Mouse (Mus musculus) small intestine, adult 2 months (tissue): ENCODE results near the gene Cntnap5a. TPM values are rescaled to one million over a fixed set of nuclear protein-coding genes. Genes with fewer than 3 reads are reported as not detected.

Experiments used
- H3K27ac ChIP-seq: fragments of 200-500 bp; 2 replicates; pipeline ENCODE4 v1.5.1; 2012; ENCODE audit warnings: low read depth, low read length, control low read depth, inconsistent platforms; ENCODE audit not compliant: insufficient read depth
- H3K27me3 ChIP-seq: fragments of 200-500 bp; 2 replicates; pipeline ENCODE4 v1.6.1; 2012; ENCODE audit warnings: mild to moderate bottlenecking, moderate library complexity, low read length, inconsistent platforms; ENCODE audit not compliant: control insufficient read depth, insufficient read depth
- H3K36me3 ChIP-seq: fragments of 200-500 bp; 2 replicates; pipeline ENCODE4 v1.6.1; 2012; ENCODE audit warnings: mild to moderate bottlenecking, low read length, control low read depth, inconsistent platforms; ENCODE audit not compliant: control insufficient read depth, insufficient read depth
- H3K4me1 ChIP-seq: fragments of 200-500 bp; 2 replicates; pipeline ENCODE4 v1.6.1; 2012; ENCODE audit warnings: low read length, inconsistent platforms, mixed read lengths; ENCODE audit not compliant: control insufficient read depth, insufficient read depth, insufficient read length
- H3K4me3 ChIP-seq: fragments of 200-500 bp; 2 replicates; pipeline ENCODE4 v1.5.1; 2012; ENCODE audit warnings: low read depth, mild to moderate bottlenecking, control low read depth, inconsistent platforms, low read length, moderate library complexity
- CTCF ChIP-seq: fragments of 200-500 bp; IDR thresholded peaks from 2 replicates; pipeline ENCODE4 v1.5.1; 2012; ENCODE audit warnings: low read depth, mild to moderate bottlenecking, control low read depth, inconsistent platforms, low read length, moderate library complexity, mixed read lengths; ENCODE audit not compliant: insufficient replicate concordance, insufficient read length; ENCODE audit errors: extremely low read depth
- POLR2A ChIP-seq: fragments of 200-500 bp; IDR thresholded peaks from 2 replicates; pipeline ENCODE4 v1.6.1; 2012; ENCODE audit warnings: low read depth, mild to moderate bottlenecking, control low read depth, inconsistent platforms, low read length, moderate library complexity
- WGBS: fragments of 180-500 bp; shearing (Covaris S2); methylation state at CpG from one replicate; pipeline ENCODE4 v1.1.7; 2018; 5-methylcytosine and 5-hydroxymethylcytosine counted together
- polyA plus RNA-seq: library from polyadenylated mRNA; depleted of rRNA; stranded (reverse); fragments of >200 nt; gene quantifications from 2 replicates; pipeline ENCODE4 v1.2.3, GENCODE M21; 2012

The Cntnap5a gene
- polyA plus RNA-seq, 1 experiment = 0.06 TPM

GRCm38 (mm10) chr1:115784737-115785136 is 100.2 kb downstream of the Cntnap5a start:
- 58% methylated on average over 5 of the region's 5 CpGs for WGBS
- no peaks in the 10 kb centered on the region for H3K4me1 ChIP-seq

GRCm38 (mm10) chr1:115842591-115842990 is 158.0 kb downstream of the Cntnap5a start:
- TF ChIP-seq POLR2A (no peak), CTCF (no peak)
- Histone ChIP-seq H3K4me3 (no peak overlapping the region), H3K27ac (no peak overlapping the region), H3K27me3 (no peaks in the 10 kb centered on the region), H3K4me1 (no peaks in the 10 kb centered on the region), H3K36me3 (no peaks in the 10 kb centered on the region)
- 83% methylated on average over 4 of the region's 4 CpGs for WGBS

More at GRCm38 (mm10) chr1:115784737-115785136, 100.2 kb downstream of the Cntnap5a start:
- Histone ChIP-seq H3K36me3 (no peaks in the 10 kb centered on the region), H3K27me3 (no peaks in the 10 kb centered on the region), H3K4me3 (no peak overlapping the region), H3K27ac (no peak overlapping the region)
- TF ChIP-seq CTCF (no peak), POLR2A (no peak)

GRCm38 (mm10) chr1:115847605-115848004 is 163.0 kb downstream of the Cntnap5a start:
- Histone ChIP-seq H3K4me1 (no peaks in the 10 kb centered on the region), H3K4me3 (no peak overlapping the region), H3K27me3 (no peaks in the 10 kb centered on the region), H3K27ac (no peak overlapping the region), H3K36me3 (no peaks in the 10 kb centered on the region)
- WGBS = 60% methylated on average over 2 of the region's 2 CpGs
- TF ChIP-seq CTCF (no peak), POLR2A (no peak)

GRCm38 (mm10) chr1:115852206-115852605 is 167.7 kb downstream of the Cntnap5a start:
- no peak for TF ChIP-seq CTCF
- TF ChIP-seq POLR2A = no peak
- H3K27me3 ChIP-seq = no peaks in the 10 kb centered on the region
- H3K4me1 ChIP-seq = no peaks in the 10 kb centered on the region
- no peak overlapping the region for H3K4me3 ChIP-seq
- no peaks in the 10 kb centered on the region for H3K36me3 ChIP-seq
- no peak overlapping the region for H3K27ac ChIP-seq

GRCm38 (mm10) chr1:115918396-115918795 is 233.8 kb downstream of the Cntnap5a start:
- Histone ChIP-seq H3K36me3 (no peaks in the 10 kb centered on the region), H3K27me3 (no peaks in the 10 kb centered on the region), H3K4me3 (no peak overlapping the region), H3K27ac (no peak overlapping the region), H3K4me1 (no peaks in the 10 kb centered on the region)
- WGBS = 45% methylated on average over 1 of the region's 1 CpGs
- TF ChIP-seq POLR2A (no peak), CTCF (no peak)

GRCm38 (mm10) chr1:115925953-115926665 is 241.6 kb downstream of the Cntnap5a start:
- H3K27ac ChIP-seq = no peak overlapping the region
- TF ChIP-seq CTCF (no peak), POLR2A (no peak)
- no peaks in the 10 kb centered on the region for H3K4me1 ChIP-seq
- WGBS = 93% methylated on average over 1 of the region's 1 CpGs
- no peaks in the 10 kb centered on the region for H3K27me3 ChIP-seq
- no peaks in the 10 kb centered on the region for H3K36me3 ChIP-seq
- no peak overlapping the region for H3K4me3 ChIP-seq

- no peaks in the 10 kb centered on the region for H3K36me3 ChIP-seq
- TF ChIP-seq POLR2A (no peak), CTCF (no peak)
- H3K4me1 ChIP-seq = no peaks in the 10 kb centered on the region
- H3K4me3 ChIP-seq = no peak overlapping the region
- no peaks in the 10 kb centered on the region for H3K27me3 ChIP-seq
- no peak overlapping the region for H3K27ac ChIP-seq
- 36% methylated on average over 1 of the region's 1 CpGs for WGBS
Measured at GRCm38 (mm10) chr1:115932045-115932444, 247.5 kb downstream of the Cntnap5a start.
